Mouse (Mus musculus): ENCODE results near the gene Angpt4. TPM values are rescaled to one million over a fixed set of nuclear protein-coding genes. Genes with fewer than 3 reads are reported as not detected.

The Angpt4 gene
- polyA plus RNA-seq, 2 experiments from 2014 or later = not detected

DNA sequence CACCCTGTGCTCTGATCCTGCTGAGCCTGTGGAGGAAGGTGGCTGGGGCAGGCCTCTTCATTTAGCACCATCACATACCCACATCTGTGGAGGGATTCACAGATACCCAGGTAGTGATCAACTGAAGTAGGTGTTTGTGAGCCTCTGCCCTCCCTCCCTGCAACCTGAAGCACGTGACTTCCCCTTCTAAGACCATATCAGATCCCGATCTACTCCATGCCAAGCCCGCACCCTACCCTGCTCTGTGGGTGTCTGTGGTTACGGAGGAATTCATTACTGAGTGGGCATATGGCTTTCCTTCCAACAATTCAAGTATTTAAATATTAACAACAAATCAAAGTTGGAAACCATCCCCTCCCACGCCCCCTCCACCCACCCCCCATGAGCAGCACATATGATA, 52.3 kb downstream of the Angpt4 start:
- ATAC-seq = no peak

DNA sequence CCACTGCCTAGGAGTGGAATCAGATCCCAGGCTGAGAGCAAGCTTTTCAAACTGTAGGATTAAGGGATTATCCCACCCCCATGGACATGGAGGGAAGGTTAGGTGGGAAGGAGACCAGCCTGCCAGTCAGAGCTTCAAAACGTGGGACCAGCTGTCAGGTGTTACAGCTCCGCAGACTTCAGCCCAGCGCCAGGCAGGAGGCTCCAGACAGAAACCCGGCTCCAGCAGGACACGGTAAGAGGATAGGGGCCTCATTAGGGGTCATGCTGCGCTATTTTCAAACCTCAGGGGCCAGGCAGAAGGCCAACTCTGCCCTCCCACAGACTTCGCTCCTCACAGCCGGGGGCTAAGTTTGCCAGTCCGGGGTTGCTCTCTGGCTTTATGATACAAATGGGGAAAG, 53.0 kb downstream of the Angpt4 start:
- ATAC-seq = no peak

DNA sequence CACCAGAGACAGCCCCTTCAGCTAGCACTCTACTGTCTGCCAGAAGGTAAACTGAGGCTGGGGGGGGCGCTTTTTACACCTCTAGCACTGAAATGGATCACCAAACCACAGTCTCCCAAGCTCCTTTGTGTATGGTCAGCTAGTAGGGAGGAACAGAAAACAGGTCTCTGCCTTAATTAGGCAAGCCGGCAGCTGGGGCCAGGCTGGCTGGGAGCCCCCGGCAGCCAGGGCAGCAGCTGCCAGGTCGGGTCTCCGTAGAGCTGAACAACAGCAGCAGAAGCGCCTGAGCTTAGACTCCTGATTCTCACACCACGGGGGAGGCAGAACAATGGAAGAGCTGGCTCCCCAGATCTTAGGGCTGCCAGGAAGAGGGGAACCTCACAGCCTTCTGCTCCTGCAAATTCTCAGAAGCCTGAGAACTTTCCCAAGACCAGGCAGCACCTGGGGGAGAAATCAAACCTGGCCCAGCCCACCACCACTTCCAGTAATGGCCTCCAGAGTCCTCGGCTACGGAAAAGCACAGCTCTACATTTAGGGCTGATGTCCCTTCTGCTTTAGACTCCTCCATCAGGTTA, 56.3 kb downstream of the Angpt4 start:
- no peak for ATAC-seq

DNA sequence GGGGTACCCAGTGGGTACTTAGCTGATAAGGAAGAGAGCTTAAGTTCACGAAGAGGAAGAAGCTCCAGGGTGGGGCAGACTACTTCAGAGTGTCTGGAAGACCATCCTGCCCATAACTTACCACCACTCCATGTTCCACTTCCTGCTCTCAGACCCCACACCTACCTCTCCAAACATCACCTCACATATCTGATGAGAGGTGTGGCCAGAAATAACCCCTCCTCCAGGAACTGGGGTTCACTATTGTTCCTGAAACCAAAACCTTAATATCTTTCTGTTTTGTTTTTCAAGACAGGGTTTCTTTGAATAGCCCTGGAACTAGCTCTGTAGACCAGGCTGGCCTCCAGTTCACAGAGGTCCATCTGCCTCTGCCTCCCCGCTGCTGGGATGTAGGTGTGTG, 56.8 kb downstream of the Angpt4 start:
- peak; percentile 42 for ATAC-seq

DNA sequence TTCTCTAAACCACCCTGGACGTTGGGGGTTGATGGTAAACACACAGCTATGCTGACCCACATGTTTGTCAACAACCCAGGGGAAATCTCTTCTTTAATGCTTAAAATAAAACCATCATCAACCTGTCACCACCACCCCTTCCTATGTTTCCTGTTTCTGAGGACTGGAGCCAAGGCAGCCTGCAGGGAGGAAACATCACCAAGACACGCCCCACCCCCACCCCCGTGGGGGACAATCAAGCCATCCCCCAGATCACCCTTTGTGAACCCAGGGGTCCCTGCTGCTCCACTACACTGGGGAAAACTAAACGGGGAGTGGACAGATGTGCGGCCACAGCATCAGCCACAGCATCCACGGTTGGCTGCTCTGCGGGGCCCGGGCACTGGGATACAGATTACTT, 57.4 kb downstream of the Angpt4 start:
- no peak for ATAC-seq

DNA sequence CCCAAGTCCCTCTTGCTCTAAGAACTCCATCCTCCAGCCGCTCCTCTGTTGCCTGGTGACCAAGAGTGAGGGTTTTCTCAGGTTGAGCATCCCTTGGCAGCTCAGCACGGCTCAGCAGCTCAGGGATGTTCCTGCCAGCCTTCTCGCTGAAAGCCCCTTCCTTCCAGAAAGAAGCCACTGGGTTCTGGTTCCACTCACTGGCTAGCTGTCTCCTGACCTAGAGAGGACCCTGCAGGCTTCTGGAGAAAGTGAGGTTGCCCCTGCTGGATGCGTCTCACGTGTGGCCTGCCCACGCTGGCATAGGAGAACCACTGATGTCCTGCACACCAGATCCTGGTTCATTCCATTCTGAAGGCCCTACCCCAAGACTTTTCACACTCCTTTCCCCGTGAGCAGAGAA, 58.0 kb downstream of the Angpt4 start:
- ATAC-seq = no peak

DNA sequence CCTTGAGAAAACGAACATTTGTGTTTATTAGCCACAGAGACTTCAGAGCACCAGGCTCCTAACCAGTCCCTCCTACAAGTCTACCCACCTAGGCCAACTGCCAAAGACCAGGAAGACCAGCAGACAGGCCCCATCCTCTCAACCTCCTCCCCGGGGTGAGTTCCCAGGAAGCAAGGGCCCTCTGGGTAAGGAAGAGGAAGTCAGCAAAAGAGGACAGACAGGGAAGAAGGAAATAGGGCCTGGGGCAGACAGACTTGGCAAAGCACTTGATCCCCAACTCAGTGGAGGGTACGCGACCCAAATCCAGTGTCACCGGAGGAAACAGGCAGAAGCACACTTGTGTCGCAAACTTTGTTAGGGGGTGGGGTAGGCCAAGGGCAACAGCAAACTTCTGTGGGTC, 58.4 kb downstream of the Angpt4 start:
- ATAC-seq = no peak

DNA sequence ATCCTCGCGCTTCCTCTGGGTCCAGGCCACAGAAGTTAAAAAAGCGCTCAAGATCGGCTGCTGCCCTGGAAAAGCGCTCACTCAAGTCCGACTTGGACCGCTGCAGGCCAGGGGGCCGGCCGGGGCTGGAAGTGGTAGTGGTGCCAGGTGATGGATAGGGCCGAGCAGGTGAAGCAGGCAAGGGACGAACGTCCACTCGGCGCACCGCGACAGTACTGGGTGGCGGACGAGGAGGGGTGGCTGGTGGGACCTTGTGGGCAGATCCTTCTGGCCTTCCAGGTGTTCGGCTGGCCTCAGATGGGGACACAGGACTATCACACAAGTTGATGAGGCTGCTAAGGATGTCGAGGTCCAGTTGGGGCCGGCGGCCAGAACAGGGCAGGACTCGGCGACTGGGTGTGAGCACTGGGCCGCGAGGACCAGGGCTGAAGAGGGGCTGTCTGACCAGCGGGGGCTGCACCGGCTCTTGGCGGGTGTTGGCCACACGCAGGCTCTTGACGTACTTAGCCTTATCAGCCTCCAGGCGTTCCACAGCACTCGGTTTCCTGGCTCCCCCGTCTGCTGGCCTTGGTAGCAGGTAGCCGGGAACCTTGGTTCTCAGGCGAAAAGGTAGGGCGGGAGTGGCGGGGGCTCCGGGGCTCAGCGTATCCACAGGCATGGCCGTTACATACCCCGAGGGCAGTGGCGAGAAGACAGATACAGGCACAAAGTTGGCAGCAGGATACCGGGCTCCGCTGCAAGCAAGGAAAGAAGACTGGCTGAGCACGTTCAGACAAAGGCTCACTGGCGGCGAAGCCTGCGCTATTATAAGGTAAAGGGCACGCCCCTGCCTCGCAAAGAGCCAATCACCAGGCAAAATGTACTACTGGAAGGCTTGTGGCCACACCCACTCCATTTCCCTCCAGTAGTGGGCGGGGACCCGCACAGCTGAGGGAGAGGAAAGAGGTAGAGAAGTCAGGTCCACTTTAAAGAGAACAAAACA, 59.5 kb downstream of the Angpt4 start:
- ATAC-seq = peak; percentile 65

DNA sequence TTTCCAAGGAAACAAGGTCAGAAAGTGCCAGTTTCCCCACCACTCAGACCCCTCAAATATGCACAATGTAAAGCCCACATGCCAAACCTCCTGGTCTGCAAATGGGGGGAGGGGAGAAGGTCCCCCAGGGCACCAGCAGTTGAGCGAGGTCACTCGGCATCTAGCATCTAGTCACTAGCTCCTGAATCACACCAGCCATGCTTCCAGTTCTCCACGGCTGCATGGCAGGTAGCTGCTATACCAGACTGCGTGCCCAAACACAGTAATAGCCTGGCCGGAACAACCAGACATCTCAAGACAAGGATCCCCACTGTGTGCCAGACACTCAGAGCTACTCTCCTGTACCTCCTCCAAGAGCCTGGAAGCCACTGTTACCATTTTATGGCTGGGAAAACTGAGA, 60.7 kb downstream of the Angpt4 start:
- ATAC-seq = no peak

DNA sequence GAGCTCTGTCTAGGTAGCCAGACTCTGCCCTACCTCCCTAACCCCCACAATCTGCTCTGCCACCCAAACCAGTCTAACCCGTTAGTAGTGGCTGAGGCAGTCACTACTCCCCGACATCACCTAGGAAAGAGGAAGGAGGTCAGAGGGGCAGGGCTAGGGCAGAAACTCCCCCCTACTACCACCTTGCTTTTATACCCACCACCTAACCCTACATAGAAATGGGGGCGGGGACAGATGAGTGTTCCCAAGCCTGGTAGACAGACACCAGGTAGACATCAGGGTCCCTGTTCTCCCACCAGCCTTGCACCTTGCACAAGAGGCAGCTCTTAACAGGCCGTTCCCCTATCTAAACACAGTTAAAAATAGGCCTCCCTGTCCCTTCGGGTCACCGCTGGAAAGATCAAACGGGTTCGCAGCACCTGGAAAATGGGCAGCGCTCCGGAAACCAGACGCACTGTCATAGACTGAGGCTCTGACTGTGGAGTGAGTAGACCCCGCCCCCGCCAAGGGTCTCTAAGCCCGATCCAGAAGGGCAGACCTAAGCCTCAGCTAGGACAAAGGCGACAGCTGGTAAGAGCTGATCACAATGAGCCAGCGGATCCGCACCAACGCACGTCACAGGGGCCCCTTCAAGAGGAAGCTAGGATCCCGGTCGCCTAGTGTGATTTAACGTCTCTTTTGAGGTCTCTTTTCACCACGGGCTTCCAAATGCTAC, 62.0 kb downstream of the Angpt4 start:
- ATAC-seq = peak; percentile 53

DNA sequence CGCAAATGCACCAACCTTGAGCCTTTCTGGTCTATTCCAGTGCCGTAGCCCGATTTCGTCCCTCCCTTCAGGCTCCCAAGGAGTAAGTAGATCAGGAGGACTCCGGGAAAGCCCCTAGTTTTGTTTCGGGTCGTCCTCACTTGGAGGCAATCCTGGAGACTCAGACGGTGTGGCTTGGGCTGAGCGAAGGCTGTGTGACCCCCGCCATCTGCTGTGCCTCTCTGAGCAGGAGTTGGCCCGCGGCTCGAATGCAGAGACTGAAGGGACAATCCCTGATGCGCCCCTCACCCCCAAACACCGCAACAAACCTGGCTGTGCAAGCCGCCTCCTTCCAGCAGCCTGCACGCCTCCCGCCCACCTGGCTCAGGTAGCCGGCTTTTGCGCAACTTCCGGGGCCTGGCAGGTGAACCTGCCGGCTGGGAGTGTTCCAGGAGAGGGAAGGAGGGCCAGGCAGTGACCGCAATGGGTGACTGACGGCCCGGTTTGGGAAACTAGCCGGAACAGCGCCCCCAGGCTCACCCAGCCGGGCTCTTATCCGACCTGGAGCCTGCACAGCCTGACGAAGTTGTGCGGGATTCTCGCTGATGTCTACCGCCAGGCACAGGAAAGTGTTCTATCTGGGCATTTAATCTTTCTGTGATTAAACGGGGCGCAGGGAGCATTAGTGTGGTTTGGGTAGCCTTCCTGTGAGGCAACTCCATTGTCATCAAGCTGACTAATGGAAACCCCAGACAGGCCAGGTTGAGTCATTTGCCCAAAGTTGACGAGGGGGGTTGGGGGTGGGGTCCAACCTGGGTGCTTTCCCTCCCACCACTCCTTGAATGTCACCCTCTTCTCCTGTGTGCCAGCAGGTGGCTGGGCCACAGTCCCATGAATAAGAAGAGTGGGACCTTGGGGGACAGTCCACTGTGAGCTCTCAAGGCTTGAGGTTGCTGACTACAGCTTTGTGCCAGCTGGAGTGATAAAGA, 62.9 kb downstream of the Angpt4 start:
- peak; percentile 61 for ATAC-seq

DNA sequence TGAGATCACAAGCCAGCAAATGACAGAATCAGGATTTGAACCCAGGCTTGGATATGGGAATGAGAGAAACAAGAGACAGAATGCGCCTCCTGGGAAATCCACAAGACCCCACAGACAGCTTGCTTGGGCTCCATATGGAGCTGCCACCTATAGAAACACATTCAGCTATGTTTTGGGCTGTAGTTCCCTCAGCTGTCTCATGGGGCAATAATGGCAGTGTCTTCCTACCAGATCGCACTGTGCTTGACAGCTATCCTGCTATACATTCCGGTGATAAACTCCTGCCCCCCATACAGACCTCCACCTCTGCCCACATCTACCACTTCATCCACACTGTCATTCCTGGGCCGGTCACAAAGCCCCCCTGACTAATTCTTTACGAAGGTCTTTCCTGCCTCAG, 64.3 kb downstream of the Angpt4 start:
- ATAC-seq = no peak

DNA sequence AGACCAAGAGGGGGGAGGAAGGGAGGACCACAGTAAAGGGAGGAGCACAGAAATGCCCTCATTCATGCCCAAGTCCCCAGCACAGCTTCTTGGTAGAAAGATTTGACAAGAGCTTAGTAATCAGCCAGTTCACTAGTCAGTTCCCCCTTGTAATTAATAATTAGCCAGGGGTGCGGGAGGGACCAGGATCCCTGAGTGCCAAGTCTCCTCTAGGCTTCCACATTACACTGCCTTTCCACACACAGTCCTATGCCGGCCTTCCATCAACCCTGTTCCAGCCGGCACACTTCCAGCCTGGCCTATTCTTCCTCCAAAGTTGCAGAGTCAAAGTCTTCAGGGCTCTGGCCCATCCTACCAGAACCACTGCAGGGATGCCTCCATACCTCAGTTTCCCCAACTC, 65.1 kb downstream of the Angpt4 start:
- ATAC-seq = no peak

DNA sequence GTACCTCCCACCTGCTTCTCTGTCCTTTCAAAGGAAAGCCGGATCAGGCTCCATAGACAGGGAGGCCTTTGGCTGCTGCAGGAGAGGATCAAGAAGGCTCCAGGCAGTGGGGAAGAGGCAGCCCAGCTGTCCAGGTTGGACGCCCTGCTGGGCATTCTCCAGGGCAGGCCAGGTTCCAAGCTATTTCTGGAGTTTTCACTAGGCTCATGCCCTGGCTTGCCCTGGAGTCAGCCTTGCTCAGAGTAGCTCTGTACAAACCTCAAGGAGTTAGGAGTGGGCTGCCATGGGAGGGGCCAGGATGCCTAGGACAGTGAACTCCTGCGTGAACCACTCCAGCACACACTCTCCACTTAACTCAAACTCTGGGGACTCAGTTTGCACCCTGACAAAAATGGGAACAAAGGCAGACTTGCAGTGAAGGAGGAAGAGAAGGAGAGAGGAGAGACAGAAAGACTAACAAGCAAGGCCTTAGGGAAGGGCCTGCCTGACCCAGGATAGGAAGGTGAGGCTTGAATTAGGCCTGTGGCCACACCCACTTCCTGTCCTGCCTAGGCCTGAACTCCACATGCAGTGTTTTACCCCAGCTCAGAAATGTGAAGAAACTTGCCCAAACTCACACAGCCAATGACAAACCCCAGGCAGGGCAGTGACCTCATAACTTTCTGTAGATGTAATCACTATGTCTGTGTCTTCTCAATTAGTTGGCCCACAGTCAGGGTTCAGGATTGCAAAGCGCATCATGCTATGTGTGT, 66.9 kb downstream of the Angpt4 start:
- no peak for ATAC-seq

DNA sequence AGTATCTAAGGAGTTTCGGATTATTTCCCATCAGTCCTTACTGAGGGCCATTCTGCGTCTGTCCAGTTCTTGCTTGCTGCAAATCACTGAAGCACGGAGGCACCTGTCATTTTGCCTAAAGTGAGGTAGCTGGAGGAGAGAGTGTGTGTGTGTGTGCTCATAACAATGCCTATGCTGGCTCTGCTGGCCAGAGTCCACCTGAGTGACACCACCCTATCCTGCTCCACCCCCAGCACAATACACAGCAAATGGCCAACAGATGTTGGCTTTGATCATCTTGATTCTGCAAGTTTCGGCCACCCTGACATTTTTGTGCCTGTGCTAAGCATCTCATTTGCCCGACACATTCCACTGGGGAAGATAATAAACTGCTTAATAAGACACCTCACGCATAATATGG, 67.5 kb downstream of the Angpt4 start:
- ATAC-seq = no peak

DNA sequence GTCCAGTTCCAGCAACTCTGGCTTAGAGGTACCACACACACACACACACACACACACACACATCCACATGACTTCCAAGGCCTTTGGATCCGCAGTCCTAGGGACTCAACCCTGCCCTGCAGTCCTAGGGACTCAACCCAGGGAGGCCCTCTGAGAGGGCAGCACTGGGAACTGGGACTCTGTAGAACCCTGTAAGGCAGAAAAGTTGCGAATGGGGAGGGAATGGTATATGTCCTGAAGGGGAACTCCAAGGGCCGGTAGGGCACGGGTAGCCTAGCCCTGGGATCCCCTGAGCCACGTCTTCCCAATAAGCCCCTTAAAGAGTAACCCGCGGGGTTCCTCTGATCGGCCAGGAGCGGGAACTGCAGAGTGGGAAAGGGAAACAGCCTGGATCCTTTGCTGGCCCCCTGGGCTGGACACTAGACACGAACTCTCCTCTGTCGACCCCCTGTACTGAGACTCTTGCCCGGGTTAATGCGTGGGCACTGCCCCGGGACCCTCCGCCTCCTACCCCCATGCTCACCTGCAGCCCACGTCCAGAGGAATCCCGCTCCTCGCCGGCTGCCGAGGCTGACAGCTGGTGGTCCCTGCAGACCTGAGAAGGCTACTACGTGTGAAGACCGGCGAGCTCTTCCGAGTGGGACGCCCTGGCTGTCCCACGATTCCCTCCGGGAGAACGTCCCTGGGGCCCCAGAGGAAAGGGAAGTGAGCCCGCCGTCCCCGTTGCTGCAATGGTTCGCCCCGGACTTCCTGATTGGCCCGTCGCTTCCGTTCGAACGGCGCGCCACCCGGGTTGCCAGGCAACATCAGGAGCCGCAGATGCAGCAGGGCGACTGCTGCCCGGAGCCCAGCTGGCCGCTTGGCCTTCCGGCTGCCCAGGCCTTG, 68.7 kb downstream of the Angpt4 start, which contains the start of gene Fam110a:
Gene Fam110a, minus strand, starts transcription at position 750 of the 885 bp plus-strand sequence.
- peak; percentile 96 for ATAC-seq

DNA sequence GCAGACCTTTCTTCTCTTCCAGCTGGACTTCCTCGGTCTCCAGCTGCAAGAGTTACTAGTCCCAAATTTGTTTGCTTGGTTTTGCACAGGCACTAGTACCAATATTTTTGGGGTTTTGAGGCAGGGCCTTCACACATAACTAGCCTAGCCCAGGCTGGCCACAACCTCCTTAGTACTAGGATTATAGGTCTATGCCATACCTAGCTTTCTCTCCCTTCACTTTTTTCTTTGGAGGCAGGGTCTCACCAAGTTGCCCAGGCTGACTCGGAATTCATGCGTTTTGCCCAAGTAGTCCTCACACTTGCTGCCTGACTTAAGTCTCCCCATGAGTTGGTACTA, 69.3 kb downstream of the Angpt4 start:
- ATAC-seq = peak; percentile 33

DNA sequence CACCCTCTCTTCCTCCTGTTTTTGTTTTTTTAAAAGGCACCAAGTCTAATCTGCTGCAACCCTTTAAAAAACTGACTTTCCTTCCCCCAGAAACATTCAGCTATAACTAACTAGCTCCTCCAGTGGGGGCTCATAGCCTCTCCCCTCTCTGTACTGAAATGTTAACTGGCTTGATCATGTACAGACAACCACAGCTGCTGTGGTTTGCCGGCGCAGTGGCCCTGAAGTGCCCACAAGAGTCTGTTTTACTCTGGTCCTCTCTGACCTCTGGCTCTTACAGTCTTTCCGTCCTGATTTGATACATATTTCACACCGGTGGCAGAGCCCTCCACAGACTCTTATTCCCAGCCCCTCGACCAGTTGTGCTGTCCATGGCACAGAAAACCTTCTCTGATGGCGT, 70.3 kb downstream of the Angpt4 start:
- ATAC-seq = no peak

DNA sequence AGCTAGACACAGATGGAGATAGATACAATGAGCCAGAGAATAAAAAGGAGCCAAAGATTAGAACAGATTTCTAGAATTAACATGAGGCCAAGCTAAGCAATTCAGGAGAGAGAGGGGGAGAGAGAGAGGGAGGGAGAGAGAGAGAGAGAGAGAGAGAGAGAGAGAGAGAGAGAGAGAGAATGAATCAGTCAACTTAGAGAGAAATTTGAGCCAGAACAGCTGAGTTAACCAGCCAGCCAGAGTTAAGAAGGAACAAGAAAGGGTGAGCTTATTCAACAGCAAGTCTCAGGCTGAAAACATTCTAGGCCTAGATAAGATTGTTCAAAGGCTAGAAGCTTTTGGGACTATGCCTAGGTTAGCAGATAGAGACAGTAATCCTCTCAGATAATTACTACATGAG, 71.5 kb downstream of the Angpt4 start:
- no peak for ATAC-seq

DNA sequence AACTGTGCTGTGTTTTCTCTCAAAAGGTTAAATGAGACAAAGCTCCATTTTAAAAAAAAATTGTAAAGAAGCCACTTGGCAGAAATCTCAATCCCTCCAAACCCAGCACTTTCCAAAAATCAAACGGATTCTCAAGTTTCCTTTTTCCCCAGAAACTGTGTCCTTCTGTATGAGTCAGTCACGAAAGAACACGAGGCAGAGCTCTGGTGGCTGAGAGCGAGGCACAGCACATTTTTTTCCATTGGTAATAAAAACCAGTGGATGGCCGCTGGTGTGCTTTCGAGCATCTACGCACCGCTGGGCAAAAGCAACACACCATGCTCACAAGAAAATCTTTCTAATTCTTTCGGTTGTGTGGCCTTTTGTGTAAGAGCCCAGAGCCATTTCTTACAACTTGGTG, 73.0 kb downstream of the Angpt4 start:
- ATAC-seq = no peak

All from CD4-positive, CD25-positive, alpha-beta regulatory T cell, adult 4 months (primary cell).